Mouse (Mus musculus): ENCODE data around the gene Sarm1. TPM values are rescaled to one million over a fixed set of nuclear protein-coding genes. Genes with fewer than 3 reads are reported as not detected.

Sarm1 gene
- total RNA-seq, 2 experiments from 2014 or later = 0.55 to 0.72 TPM

GRCm38 (mm10) chr11:78430195-78430878, 67.2 kb downstream of the Sarm1 start:
- intact Hi-C loops (cut with DNase I; ENCODE audit: low total_unique reads) = no loop called here
- DNase-seq = no peak

GRCm38 (mm10) chr11:78428309-78428708, 69.2 kb downstream of the Sarm1 start:
- DNase-seq = no peak
- intact Hi-C loops (cut with DNase I; ENCODE audit: low total_unique reads) = no loop called here

GRCm38 (mm10) chr11:78427655-78428054, 69.9 kb downstream of the Sarm1 start:
- DNase-seq = no peak
- intact Hi-C loops (cut with DNase I; ENCODE audit: low total_unique reads) = no loop called here

- no peak for DNase-seq
- intact Hi-C loops (cut with DNase I; ENCODE audit: low total_unique reads) = no loop called here
Observed at GRCm38 (mm10) chr11:78425572-78425971, 72.0 kb downstream of the Sarm1 start.

- DNase-seq = no peak
- intact Hi-C loops (cut with DNase I; ENCODE audit: low total_unique reads) = no loop called here
Observed at GRCm38 (mm10) chr11:78424352-78424751, 73.2 kb downstream of the Sarm1 start.

Other genes starting within 250 kb of the Sarm1 start
- gene 2610507B11Rik, start 236.0 kb downstream of the Sarm1 start, total RNA-seq (2021) = 100 to 1,000 TPM; 157 to 161 TPM
- under 1 TPM; 0.31 to 0.62 TPM for gene BC030499, start 206.9 kb downstream of the Sarm1 start, total RNA-seq (2021)
- 1 to 10 TPM; 5.3 TPM for gene Spag5, start 196.2 kb downstream of the Sarm1 start, total RNA-seq (2021)
- gene Aldoc, start 174.8 kb downstream of the Sarm1 start, total RNA-seq (2021) = 1 to 10 TPM; 1.5 to 2.1 TPM
- gene Pigs, start 169.3 kb downstream of the Sarm1 start, total RNA-seq (2021) = 10 to 100 TPM; 23.1 to 25.1 TPM
- 10 to 100 TPM; 16.1 to 17.8 TPM for gene Unc119, start 154.3 kb downstream of the Sarm1 start, total RNA-seq (2021)
- not detected for gene Foxn1, start 111.2 kb downstream of the Sarm1 start, total RNA-seq (2021)
- not detected for gene Slc13a2, start 75.5 kb downstream of the Sarm1 start, total RNA-seq (2021)
- gene Slc46a1, start 32.1 kb downstream of the Sarm1 start, total RNA-seq (2021) = 1 to 10 TPM in 1 of 2 experiments, under 1 TPM in 1; 0.95 to 2.1 TPM
- 10 to 100 TPM; 24.3 to 31.5 TPM for gene Vtn, start 1.3 kb upstream of the Sarm1 start, total RNA-seq (2021)
- gene Sebox, start 5.7 kb upstream of the Sarm1 start, total RNA-seq (2021) = not detected
- 10 to 100 TPM; 13.4 to 15.0 TPM for gene Tmem199, start 14.4 kb upstream of the Sarm1 start, total RNA-seq (2021)
- gene Poldip2, start 14.4 kb upstream of the Sarm1 start, total RNA-seq (2021) = 100 to 1,000 TPM; 102 to 113 TPM
- 10 to 100 TPM; 33.7 to 36.5 TPM for gene Tnfaip1, start 38.6 kb upstream of the Sarm1 start, total RNA-seq (2021)
- 10 to 100 TPM; 18.0 to 25.1 TPM for gene Ift20, start 38.6 kb upstream of the Sarm1 start, total RNA-seq (2021)
- 1 to 10 TPM; 5.4 to 9.7 TPM for gene Tmem97, start 53.0 kb upstream of the Sarm1 start, total RNA-seq (2021)
- gene Nlk, start 199.6 kb upstream of the Sarm1 start, total RNA-seq (2021) = 1 to 10 TPM; 5.6 to 6.2 TPM